Mouse (Mus musculus) E14TG2a.4 (cell line): Measurements from ENCODE around the gene Med27.

ENCODE experiments used
- H3K27me3 ChIP-seq: 2 replicates; pipeline ENCODE4 v1.6.1; 2014; ENCODE audit warnings: low read length, control low read depth; ENCODE audit not compliant: insufficient read depth
- H3K36me3 ChIP-seq: 2 replicates; pipeline ENCODE4 v1.6.1; 2014; ENCODE audit warnings: low read length, control low read depth; ENCODE audit not compliant: insufficient read depth
- H3K4me1 ChIP-seq: replicated peaks from 2 replicates; pipeline ENCODE4 v1.6.1; 2014; ENCODE audit warnings: low read depth, low read length, control low read depth
- H3K4me3 ChIP-seq: replicated peaks from 2 replicates; pipeline ENCODE4 v1.5.1; 2014; ENCODE audit warnings: mild to moderate bottlenecking, low read length
- H3K9me3 ChIP-seq: 2 replicates; pipeline ENCODE4 v1.6.1; 2014; ENCODE audit warnings: low read length, control low read depth
- CTCF ChIP-seq: conservative IDR thresholded peaks from 2 replicates; pipeline ENCODE4 v1.5.1; 2014; ENCODE audit warnings: low read length
- NANOG ChIP-seq: IDR thresholded peaks from 2 replicates; pipeline ENCODE4 v1.6.1; 2014; ENCODE audit warnings: borderline replicate concordance, low read length, mixed read lengths
- POU5F1 ChIP-seq: IDR thresholded peaks from 2 replicates; pipeline ENCODE4 v1.6.1; 2014; ENCODE audit warnings: low read length, borderline replicate concordance

Gene Med27

GRCm38 (mm10) chr2:29501381-29501780, 154.8 kb downstream of the Med27 start:
- TF ChIP-seq CTCF, result no peak
- no peak for TF ChIP-seq POU5F1
- no peak for TF ChIP-seq NANOG
- peaks cover 6% of the 10 kb centered on the region; the same call in 1 of the 2 replicates for H3K36me3 ChIP-seq
- H3K27me3 ChIP-seq, result no peaks in the 10 kb centered on the region

GRCm38 (mm10) chr2:29504848-29505247, 158.2 kb downstream of the Med27 start:
- peaks cover 62% of the 10 kb centered on the region for H3K4me1 ChIP-seq
- TF ChIP-seq POU5F1 (no peak), CTCF (no peak), NANOG (no peak)
- H3K36me3 ChIP-seq, result 0 out of 2 replicates have a peak, but pooled peaks cover 11% of the 10 kb centered on the region
- H3K4me3 ChIP-seq, result no peak overlapping the region
- no peaks in the 10 kb centered on the region for H3K27me3 ChIP-seq
- no peaks in the 10 kb centered on the region for H3K9me3 ChIP-seq

More at GRCm38 (mm10) chr2:29501381-29501780, 154.8 kb downstream of the Med27 start:
- Histone ChIP-seq H3K4me3 (no peak overlapping the region), H3K4me1 (peaks cover 52% of the 10 kb centered on the region), H3K9me3 (no peaks in the 10 kb centered on the region)

GRCm38 (mm10) chr2:29506411-29506810, 159.8 kb downstream of the Med27 start:
- H3K4me1 ChIP-seq, result peaks cover 62% of the 10 kb centered on the region
- no peaks in the 10 kb centered on the region for H3K27me3 ChIP-seq
- 0 out of 2 replicates have a peak, but pooled peaks cover 11% of the 10 kb centered on the region for H3K36me3 ChIP-seq
- no peaks in the 10 kb centered on the region for H3K9me3 ChIP-seq
- H3K4me3 ChIP-seq, result no peak overlapping the region
- no peak for TF ChIP-seq POU5F1
- no peak for TF ChIP-seq NANOG
- no peak for TF ChIP-seq CTCF

- Histone ChIP-seq H3K4me3 (no peak overlapping the region), H3K36me3 (0 out of 2 replicates have a peak, but pooled peaks cover 5% of the 10 kb centered on the region), H3K9me3 (no peaks in the 10 kb centered on the region), H3K27me3 (no peaks in the 10 kb centered on the region), H3K4me1 (peaks cover 45% of the 10 kb centered on the region)
- TF ChIP-seq POU5F1 (no peak), NANOG (no peak), CTCF (no peak)
These were observed 166.5 kb downstream of the Med27 start for GRCm38 (mm10) chr2:29513131-29513530.

- H3K4me1 ChIP-seq, result peaks cover 49% of the 10 kb centered on the region
- H3K36me3 ChIP-seq, result no peaks in the 10 kb centered on the region
- H3K27me3 ChIP-seq, result no peaks in the 10 kb centered on the region
- TF ChIP-seq POU5F1, result no peak
- TF ChIP-seq NANOG, result no peak
- TF ChIP-seq CTCF, result no peak
- no peak overlapping the region for H3K4me3 ChIP-seq
- H3K9me3 ChIP-seq, result no peaks in the 10 kb centered on the region
These were observed 168.2 kb downstream of the Med27 start for GRCm38 (mm10) chr2:29514836-29515235.

- TF ChIP-seq NANOG, result no peak
- no peak for TF ChIP-seq CTCF
- no peak for TF ChIP-seq POU5F1
These were observed 169.3 kb downstream of the Med27 start for GRCm38 (mm10) chr2:29515831-29516447.

GRCm38 (mm10) chr2:29516621-29517170, 170.1 kb downstream of the Med27 start:
- no peaks in the 10 kb centered on the region for H3K36me3 ChIP-seq
- TF ChIP-seq CTCF, result no peak
- TF ChIP-seq POU5F1, result no peak
- no peak for TF ChIP-seq NANOG
- H3K4me3 ChIP-seq, result no peak overlapping the region
- H3K4me1 ChIP-seq, result peaks cover 31% of the 10 kb centered on the region
- no peaks in the 10 kb centered on the region for H3K27me3 ChIP-seq
- no peaks in the 10 kb centered on the region for H3K9me3 ChIP-seq

More at GRCm38 (mm10) chr2:29515831-29516447, 169.3 kb downstream of the Med27 start:
- Histone ChIP-seq H3K4me3 (no peak overlapping the region), H3K27me3 (no peaks in the 10 kb centered on the region), H3K4me1 (peaks cover 38% of the 10 kb centered on the region), H3K36me3 (no peaks in the 10 kb centered on the region), H3K9me3 (no peaks in the 10 kb centered on the region)

GRCm38 (mm10) chr2:29519402-29519801, 172.8 kb downstream of the Med27 start:
- no peak overlapping the region for H3K4me3 ChIP-seq
- TF ChIP-seq NANOG (no peak), POU5F1 (no peak), CTCF (no peak)
- no peaks in the 10 kb centered on the region for H3K27me3 ChIP-seq
- peaks cover 7% of the 10 kb centered on the region for H3K36me3 ChIP-seq
- no peaks in the 10 kb centered on the region for H3K9me3 ChIP-seq
- H3K4me1 ChIP-seq, result peaks cover 10% of the 10 kb centered on the region; the same call in 1 of the 2 replicates

GRCm38 (mm10) chr2:29520206-29520605, 173.6 kb downstream of the Med27 start:
- TF ChIP-seq POU5F1 (no peak), NANOG (no peak), CTCF (no peak)
- peaks cover 18% of the 10 kb centered on the region for H3K4me1 ChIP-seq
- H3K9me3 ChIP-seq, result no peaks in the 10 kb centered on the region
- H3K36me3 ChIP-seq, result peaks cover 12% of the 10 kb centered on the region
- no peak overlapping the region for H3K4me3 ChIP-seq
- H3K27me3 ChIP-seq, result no peaks in the 10 kb centered on the region
